Mouse (Mus musculus) liver, postnatal 0 days (tissue): ENCODE results near the gene Il33. TPM values are rescaled to one million over a fixed set of nuclear protein-coding genes. Genes with fewer than 3 reads are reported as not detected.

ENCODE experiments used
- ATAC-seq: fragments of 200-750 bp; cut with Nextera tagmentation; 2 replicates; pipeline ENCODE4 v1.8.0; 2017; ENCODE audit warnings: mild to moderate bottlenecking, moderate library complexity
- DNase-seq: peaks from one replicate; pipeline ENCODE4 v3.0.0-alpha.2; 2016
- H3K27ac ChIP-seq: fragments of 300-500 bp; sonication (generic); 2 replicates; pipeline ENCODE4 v1.5.1; 2014; ENCODE audit warnings: antibody characterized with exemption, moderate library complexity, mild to moderate bottlenecking, low read depth
- H3K27me3 ChIP-seq: fragments of 300-500 bp; sonication (generic); 2 replicates; pipeline ENCODE4 v1.6.1; 2014; ENCODE audit warnings: low read length, control low read depth, mixed read lengths; ENCODE audit not compliant: insufficient read depth
- H3K36me3 ChIP-seq: fragments of 300-500 bp; sonication (generic); replicated peaks from 2 replicates; pipeline ENCODE4 v1.6.1; 2014; ENCODE audit warnings: mild to moderate bottlenecking, control low read depth, low read length, moderate library complexity, mixed read lengths; ENCODE audit not compliant: insufficient read depth
- H3K4me1 ChIP-seq: fragments of 300-500 bp; sonication (generic); 2 replicates; pipeline ENCODE4 v1.6.1; 2014; ENCODE audit warnings: antibody characterized with exemption, mild to moderate bottlenecking, control low read depth; ENCODE audit not compliant: insufficient read depth
- H3K4me2 ChIP-seq: fragments of 300-500 bp; sonication (generic); 2 replicates; pipeline ENCODE4 v1.6.1; 2014; ENCODE audit warnings: low read depth, mild to moderate bottlenecking, low read length, moderate library complexity, mixed read lengths
- H3K4me3 ChIP-seq: fragments of 300-500 bp; sonication (generic); 2 replicates; pipeline ENCODE4 v1.5.1; 2014; ENCODE audit warnings: low read depth, low read length
- H3K9ac ChIP-seq: fragments of 300-500 bp; sonication (generic); replicated peaks from 2 replicates; pipeline ENCODE4 v1.6.1; 2014; ENCODE audit warnings: mild to moderate bottlenecking, moderate library complexity
- H3K9me3 ChIP-seq: fragments of 300-500 bp; sonication (generic); 2 replicates; pipeline ENCODE4 v1.6.1; 2016; ENCODE audit warnings: mild to moderate bottlenecking, control low read depth, low read length, mixed read lengths
- CTCF ChIP-seq: sonication (generic); IDR thresholded peaks from 2 replicates; pipeline ENCODE4 v1.5.1; 2016; ENCODE audit warnings: antibody characterized with exemption, low read depth
- EP300 ChIP-seq: IDR thresholded peaks from 2 replicates; pipeline ENCODE4 v1.6.1; 2016; ENCODE audit warnings: antibody characterized with exemption, low read depth, mild to moderate bottlenecking
- WGBS: fragments of 180-500 bp; shearing (Covaris S2); extraction: QIAGEN DNeasy Blood & Tissue Kit; methylation state at CpG from one replicate; pipeline ENCODE4 v1.1.7; 2014; ENCODE audit not compliant: insufficient replicate concordance; 5-methylcytosine and 5-hydroxymethylcytosine counted together
- polyA plus RNA-seq: library from polyadenylated mRNA; unstranded; fragments of >200 nt; fragmentation: Nextera tagmentation; extraction: Ambion mirVana; gene quantifications from 2 replicates; pipeline ENCODE4 v1.2.1, GENCODE M21; 2015

Gene Il33
- polyA plus RNA-seq, 1 experiment from 2014 or later: 1.6 TPM

- TF ChIP-seq EP300 (no peak), CTCF (no peak)
- 39% methylated on average over 3 of the region's 3 CpGs for WGBS
- Histone ChIP-seq H3K9ac (no peak overlapping the region), H3K9me3 (peaks cover 8% of the 10 kb centered on the region), H3K27me3 (no peaks in the 10 kb centered on the region), H3K27ac (no peak overlapping the region), H3K4me1 (no peaks in the 10 kb centered on the region), H3K4me3 (no peak overlapping the region), H3K4me2 (no peak overlapping the region), H3K36me3 (no peaks in the 10 kb centered on the region)
- DNase-seq (no peak), ATAC-seq (no peak)
These were observed 24.6 kb upstream of the Il33 start for GRCm38 (mm10) chr19:29900318-29900717.

GRCm38 (mm10) chr19:29902343-29903070 lies 22.4 kb upstream of the Il33 start:
- no peak for TF ChIP-seq EP300
- no peak for TF ChIP-seq CTCF
- Histone ChIP-seq H3K27ac (no peak overlapping the region), H3K9ac (no peak overlapping the region), H3K36me3 (no peaks in the 10 kb centered on the region), H3K4me3 (no peak overlapping the region), H3K4me2 (no peak overlapping the region), H3K9me3 (peaks cover 8% of the 10 kb centered on the region), H3K4me1 (no peaks in the 10 kb centered on the region), H3K27me3 (no peaks in the 10 kb centered on the region)
- WGBS: 66% methylated on average over 4 of the region's 4 CpGs
- DNase-seq: no peak
- ATAC-seq: no peak

GRCm38 (mm10) chr19:29905896-29906295 lies 19.0 kb upstream of the Il33 start:
- ATAC-seq: no peak
- 80% methylated on average over 1 of the region's 1 CpGs for WGBS
- Histone ChIP-seq H3K4me1 (no peaks in the 10 kb centered on the region), H3K36me3 (no peaks in the 10 kb centered on the region), H3K27ac (no peak overlapping the region), H3K9me3 (no peaks in the 10 kb centered on the region), H3K27me3 (no peaks in the 10 kb centered on the region), H3K4me2 (no peak overlapping the region), H3K9ac (no peak overlapping the region), H3K4me3 (no peak overlapping the region)
- no peak for DNase-seq
- TF ChIP-seq EP300: no peak

- no peak for TF ChIP-seq EP300
- TF ChIP-seq CTCF: no peak
- Histone ChIP-seq H3K27ac (no peak overlapping the region), H3K9ac (no peak overlapping the region), H3K36me3 (no peaks in the 10 kb centered on the region), H3K9me3 (no peaks in the 10 kb centered on the region), H3K27me3 (no peaks in the 10 kb centered on the region), H3K4me3 (no peak overlapping the region), H3K4me1 (no peaks in the 10 kb centered on the region), H3K4me2 (no peak overlapping the region)
- ATAC-seq: no peak
- no peak for DNase-seq
- 71% methylated on average over 1 of the region's 1 CpGs for WGBS
These were observed 15.7 kb upstream of the Il33 start for GRCm38 (mm10) chr19:29909166-29909565.

- Histone ChIP-seq H3K36me3 (no peaks in the 10 kb centered on the region), H3K27ac (no peak overlapping the region), H3K4me3 (no peak overlapping the region), H3K27me3 (no peaks in the 10 kb centered on the region), H3K4me2 (no peak overlapping the region), H3K9ac (no peak overlapping the region), H3K4me1 (no peaks in the 10 kb centered on the region), H3K9me3 (no peaks in the 10 kb centered on the region)
- ATAC-seq: no peak
- 67% methylated on average over 6 of the region's 6 CpGs for WGBS
- no peak for TF ChIP-seq EP300
- TF ChIP-seq CTCF: no peak
- no peak for DNase-seq
These were observed 13.0 kb upstream of the Il33 start for GRCm38 (mm10) chr19:29911919-29912318.

GRCm38 (mm10) chr19:29917421-29917820 lies 7.5 kb upstream of the Il33 start:
- Histone ChIP-seq H3K27me3 (no peaks in the 10 kb centered on the region), H3K36me3 (no peaks in the 10 kb centered on the region), H3K9me3 (no peaks in the 10 kb centered on the region), H3K4me2 (no peak overlapping the region), H3K27ac (no peak overlapping the region), H3K4me3 (no peak overlapping the region), H3K9ac (no peak overlapping the region), H3K4me1 (no peaks in the 10 kb centered on the region)
- ATAC-seq (no peak), DNase-seq (no peak)
- no peak for TF ChIP-seq CTCF
- TF ChIP-seq EP300: no peak
- 59% methylated on average over 5 of the region's 5 CpGs for WGBS
